Mouse (Mus musculus): ENCODE results near the gene Cox4i2.

- TF ChIP-seq POLR2A (IDR thresholded peaks at IDR 0.05; ENCODE audit: extremely low read depth, insufficient read depth, low read length) (no peak), CTCF (IDR thresholded peaks at IDR 0.05; ENCODE audit: low read depth, low read length) (no peak)
Measured at GRCm38 (mm10) chr2:152783241-152783640, 29.3 kb downstream of the Cox4i2 start.

Data from liver, adult 2 months (tissue).